Mouse (Mus musculus): ENCODE results near the gene Gm10803.
A peak's percentile ranks its signal among the peaks of the same experiment; 100 is the strongest.
"Not testable (repeated sequence)": the region's sequence is repeated elsewhere in the genome, so short reads cannot be mapped to it uniquely, and the experiment has no call there.

Gm10803 gene

GRCm38 (mm10) chr2:93560268-93560667 is at the start of gene Gm10803:
Gene Gm10803 (plus strand): TSS chr2:93560568.
- DNase-seq: not testable (repeated sequence)

GRCm38 (mm10) chr2:93510839-93511238 is 49.5 kb upstream of the Gm10803 start:
- DNase-seq: no peak

- DNase-seq: no peak
These were observed 48.2 kb upstream of the Gm10803 start for GRCm38 (mm10) chr2:93512130-93512529.

- no peak for DNase-seq
These were observed 45.1 kb upstream of the Gm10803 start for GRCm38 (mm10) chr2:93515246-93515645.

- DNase-seq: peak; percentile 56
These were observed 39.3 kb upstream of the Gm10803 start for GRCm38 (mm10) chr2:93521042-93521441.

- no peak for DNase-seq
These were observed 38.8 kb upstream of the Gm10803 start for GRCm38 (mm10) chr2:93521571-93521970.

GRCm38 (mm10) chr2:93522005-93522404 is 38.4 kb upstream of the Gm10803 start:
- no peak for DNase-seq

GRCm38 (mm10) chr2:93525033-93525762 is 35.2 kb upstream of the Gm10803 start:
- no peak for DNase-seq

GRCm38 (mm10) chr2:93529602-93530001 is 30.8 kb upstream of the Gm10803 start:
- no peak for DNase-seq

- DNase-seq: no peak
These were observed 26.5 kb upstream of the Gm10803 start for GRCm38 (mm10) chr2:93533891-93534290.

- DNase-seq: no peak
These were observed 22.9 kb upstream of the Gm10803 start for GRCm38 (mm10) chr2:93537385-93537967.

GRCm38 (mm10) chr2:93538140-93538539 is 22.2 kb upstream of the Gm10803 start:
- DNase-seq: no peak

- DNase-seq: no peak
These were observed 18.6 kb upstream of the Gm10803 start for GRCm38 (mm10) chr2:93541771-93542170.

- no peak for DNase-seq
These were observed 7.5 kb upstream of the Gm10803 start for GRCm38 (mm10) chr2:93552676-93553521.

GRCm38 (mm10) chr2:93553905-93554304 is 6.5 kb upstream of the Gm10803 start:
- no peak for DNase-seq

- no peak for DNase-seq
These were observed 5.3 kb downstream of the Gm10803 start for GRCm38 (mm10) chr2:93565647-93566046.

- DNase-seq: no peak
These were observed 7.3 kb downstream of the Gm10803 start for GRCm38 (mm10) chr2:93567675-93568074.

- DNase-seq: peak; percentile 7
These were observed 12.2 kb downstream of the Gm10803 start for GRCm38 (mm10) chr2:93572565-93572964.

- DNase-seq: no peak
These were observed 20.9 kb downstream of the Gm10803 start for GRCm38 (mm10) chr2:93581271-93581670.

GRCm38 (mm10) chr2:93585821-93586220 is 25.5 kb downstream of the Gm10803 start:
- no peak for DNase-seq

GRCm38 (mm10) chr2:93587446-93587845 is 27.1 kb downstream of the Gm10803 start:
- no peak for DNase-seq

- no peak for DNase-seq
These were observed 29.5 kb downstream of the Gm10803 start for GRCm38 (mm10) chr2:93589875-93590274.

GRCm38 (mm10) chr2:93591706-93592105 is 31.3 kb downstream of the Gm10803 start:
- DNase-seq: no peak
